Mouse (Mus musculus): ENCODE measurements at regions not wholly inside any gene's neighbourhood (a gene's known extent, or its start where the extent isn't known, plus 50 kb on each side); places are given as distances from the start of the nearest gene placed in this dataset.

DNA sequence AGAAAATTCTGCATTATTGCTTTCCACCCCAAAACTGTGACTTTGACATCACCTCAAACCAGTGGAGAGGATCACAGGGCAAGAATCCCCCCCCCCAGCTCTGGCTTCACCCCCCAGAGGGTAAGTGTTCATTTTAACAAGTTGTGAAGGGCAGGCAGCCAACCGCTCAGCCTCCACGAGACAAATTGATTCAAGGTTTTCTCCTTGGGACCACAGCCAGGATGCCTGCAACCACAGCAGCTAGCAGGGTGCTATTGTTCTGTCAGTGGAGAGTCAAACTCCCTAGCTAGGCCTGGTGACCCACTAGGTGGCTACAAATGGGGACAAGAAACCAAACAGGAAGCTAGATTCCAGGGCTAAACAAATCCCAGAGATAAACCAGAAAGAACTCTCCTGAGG, 166.6 kb upstream of the 2610301B20Rik start:
- TF ChIP-seq CTCF (IDR thresholded peaks at IDR 0.05; ENCODE audit: borderline replicate concordance, control insufficient read depth, extremely low read depth, insufficient read depth, low read length, poor library complexity) (no peak), POLR2A (IDR thresholded peaks at IDR 0.05; ENCODE audit: control insufficient read depth, extremely low read depth, insufficient read depth, low read length, poor library complexity) (no peak)
